Mouse (Mus musculus) yolk sac, embryonic 10.5 days (tissue): Measurements from ENCODE around the gene Zfp992.
"Not testable (repeated sequence)": the region's sequence is repeated elsewhere in the genome, so short reads cannot be mapped to it uniquely, and the experiment has no call there.

Source experiments
- DNase-seq: peaks from one replicate; pipeline ENCODE4 v3.0.0-alpha.2; 2017; ENCODE audit warnings: low spot score

Gene Zfp992

GRCm38 (mm10) chr4:146474716-146475676 is 26.2 kb downstream of the Zfp992 start:
- DNase-seq: not testable (repeated sequence)

GRCm38 (mm10) chr4:146476260-146476659 is 27.4 kb downstream of the Zfp992 start:
- not testable (repeated sequence) for DNase-seq

- not testable (repeated sequence) for DNase-seq
These were observed 28.1 kb downstream of the Zfp992 start for GRCm38 (mm10) chr4:146476959-146477358.

GRCm38 (mm10) chr4:146480376-146481096 is 31.7 kb downstream of the Zfp992 start:
- not testable (repeated sequence) for DNase-seq

GRCm38 (mm10) chr4:146482546-146482945 is 33.7 kb downstream of the Zfp992 start:
- DNase-seq: not testable (repeated sequence)

GRCm38 (mm10) chr4:146483571-146484280 is 34.9 kb downstream of the Zfp992 start:
- DNase-seq: not testable (repeated sequence)

GRCm38 (mm10) chr4:146484676-146485075 is 35.9 kb downstream of the Zfp992 start:
- not testable (repeated sequence) for DNase-seq

GRCm38 (mm10) chr4:146485183-146485939 is 36.5 kb downstream of the Zfp992 start:
- DNase-seq: not testable (repeated sequence)

- DNase-seq: not testable (repeated sequence)
These were observed 37.9 kb downstream of the Zfp992 start for GRCm38 (mm10) chr4:146486753-146487152.

- DNase-seq: not testable (repeated sequence)
These were observed 40.4 kb downstream of the Zfp992 start for GRCm38 (mm10) chr4:146489196-146489595.

GRCm38 (mm10) chr4:146491993-146492392 is 43.2 kb downstream of the Zfp992 start:
- not testable (repeated sequence) for DNase-seq

- DNase-seq: no peak
These were observed 43.6 kb downstream of the Zfp992 start for GRCm38 (mm10) chr4:146492439-146492838.

- no peak for DNase-seq
These were observed 44.0 kb downstream of the Zfp992 start for GRCm38 (mm10) chr4:146492851-146493250.

- not testable (repeated sequence) for DNase-seq
These were observed 44.6 kb downstream of the Zfp992 start for GRCm38 (mm10) chr4:146493319-146493907.

GRCm38 (mm10) chr4:146494980-146495379 is 46.2 kb downstream of the Zfp992 start:
- DNase-seq: no peak

GRCm38 (mm10) chr4:146497695-146498275 is 49.0 kb downstream of the Zfp992 start:
- DNase-seq: not testable (repeated sequence)

- not testable (repeated sequence) for DNase-seq
These were observed 52.9 kb downstream of the Zfp992 start, which contains the start of gene Zfp981 for GRCm38 (mm10) chr4:146501727-146502126. Gene Zfp981 (plus strand): TSS chr4:146502027.

- not testable (repeated sequence) for DNase-seq
These were observed 60.2 kb downstream of the Zfp992 start for GRCm38 (mm10) chr4:146509029-146509428.

- DNase-seq: not testable (repeated sequence)
These were observed 63.0 kb downstream of the Zfp992 start for GRCm38 (mm10) chr4:146511871-146512270.

GRCm38 (mm10) chr4:146516474-146516873 is 67.7 kb downstream of the Zfp992 start:
- no peak for DNase-seq
